Mouse (Mus musculus) hindbrain, embryonic 14.5 days (tissue): ENCODE data around the gene Brca1. TPM values are rescaled to one million over a fixed set of nuclear protein-coding genes. Genes with fewer than 3 reads are reported as not detected.
"Not testable (repeated sequence)": the region's sequence is repeated elsewhere in the genome, so short reads cannot be mapped to it uniquely, and the experiment has no call there.

Source experiments
- ATAC-seq: fragments of 200-750 bp; cut with Nextera tagmentation; 2 replicates; pipeline ENCODE4 v1.8.0; 2017; ENCODE audit warnings: moderate number of reproducible peaks, mild to moderate bottlenecking, moderate TSS enrichment, moderate library complexity; ENCODE audit not compliant: low FRiP score
- DNase-seq: peaks from one replicate; pipeline ENCODE4 v3.0.0-alpha.2; 2015; ENCODE audit warnings: low spot score
- H3K27ac ChIP-seq: fragments of 300-500 bp; sonication (generic); 2 replicates; pipeline ENCODE4 v1.5.1; 2014; ENCODE audit warnings: mild to moderate bottlenecking, moderate library complexity
- H3K27me3 ChIP-seq: fragments of 300-500 bp; sonication (generic); 2 replicates; pipeline ENCODE4 v1.6.1; 2014; ENCODE audit warnings: mild to moderate bottlenecking, low read length, mixed read lengths; ENCODE audit not compliant: control insufficient read depth, insufficient read depth
- H3K36me3 ChIP-seq: fragments of 300-500 bp; sonication (generic); replicated peaks from 2 replicates; pipeline ENCODE4 v1.6.1; 2014; ENCODE audit not compliant: control insufficient read depth, insufficient read depth
- H3K4me1 ChIP-seq: fragments of 300-500 bp; sonication (generic); replicated peaks from 2 replicates; pipeline ENCODE4 v1.6.1; 2014; ENCODE audit warnings: antibody characterized with exemption, low read length, mixed read lengths; ENCODE audit not compliant: control insufficient read depth, insufficient read depth
- H3K4me2 ChIP-seq: fragments of 300-500 bp; sonication (generic); replicated peaks from 2 replicates; pipeline ENCODE4 v1.6.1; 2014; ENCODE audit warnings: mild to moderate bottlenecking, moderate library complexity
- H3K4me3 ChIP-seq: fragments of 300-500 bp; sonication (generic); replicated peaks from 2 replicates; pipeline ENCODE4 v1.5.1; 2014; ENCODE audit warnings: mild to moderate bottlenecking, low read length
- H3K9ac ChIP-seq: fragments of 300-500 bp; sonication (generic); 2 replicates; pipeline ENCODE4 v1.6.1; 2014
- H3K9me3 ChIP-seq: fragments of 300-500 bp; sonication (generic); 2 replicates; pipeline ENCODE4 v1.6.1; 2016; ENCODE audit warnings: low read length; ENCODE audit not compliant: control insufficient read depth
- WGBS: fragments of 180-500 bp; shearing (Covaris S2); extraction: QIAGEN DNeasy Blood & Tissue Kit; methylation state at CpG from one replicate; pipeline ENCODE4 v1.1.7; 2014; 5-methylcytosine and 5-hydroxymethylcytosine counted together
- polyA plus RNA-seq: library from polyadenylated mRNA; unstranded; fragments of >200 nt; fragmentation: Nextera tagmentation; extraction: Ambion mirVana; gene quantifications from 2 replicates; pipeline ENCODE4 v1.2.1, GENCODE M21; 2014

Gene Brca1
- polyA plus RNA-seq, 1 experiment from 2014 or later: 3.2 TPM

- no peaks in the 10 kb centered on the region for H3K27me3 ChIP-seq
- H3K4me2 ChIP-seq: peak overlapping the region; percentile 42
- DNase-seq (peak; percentile 28), ATAC-seq (peak; percentile 63; the same call in 1 of the 2 replicates)
- H3K36me3 ChIP-seq: no peaks in the 10 kb centered on the region
- peak overlapping the region; percentile 41 for H3K9ac ChIP-seq
- 1% methylated on average over 18 of the region's 18 CpGs for WGBS
- 0 out of 2 replicates have a peak overlapping the region, but pooled peaks have one; percentile 10 for H3K4me3 ChIP-seq
- peaks cover 25% of the 10 kb centered on the region for H3K4me1 ChIP-seq
- H3K27ac ChIP-seq: peak overlapping the region; percentile 76
- no peaks in the 10 kb centered on the region for H3K9me3 ChIP-seq
Measured at GRCm38 (mm10) chr11:101479171-101479635, 72.6 kb downstream of the Brca1 start.

- Histone ChIP-seq H3K4me1 (peaks cover 21% of the 10 kb centered on the region), H3K36me3 (no peaks in the 10 kb centered on the region), H3K27me3 (no peaks in the 10 kb centered on the region), H3K9ac (no peak overlapping the region), H3K4me2 (no peak overlapping the region), H3K9me3 (no peaks in the 10 kb centered on the region), H3K4me3 (no peak overlapping the region), H3K27ac (peak overlapping the region; percentile 76)
- DNase-seq (peak; percentile 67), ATAC-seq (peak; percentile 83)
- 10% methylated on average over 10 of the region's 10 CpGs for WGBS
Measured at GRCm38 (mm10) chr11:101477552-101478211, 74.1 kb downstream of the Brca1 start.

- Histone ChIP-seq H3K27me3 (no peaks in the 10 kb centered on the region), H3K36me3 (no peaks in the 10 kb centered on the region), H3K4me3 (no peak overlapping the region), H3K9ac (no peak overlapping the region), H3K27ac (peak overlapping the region; percentile 76), H3K4me1 (peaks cover 21% of the 10 kb centered on the region), H3K4me2 (no peak overlapping the region), H3K9me3 (no peaks in the 10 kb centered on the region)
- peak; percentile 58 for DNase-seq
- ATAC-seq: peak; percentile 68
- 9% methylated on average over 4 of the region's 4 CpGs for WGBS
Measured at GRCm38 (mm10) chr11:101477194-101477551, 74.6 kb downstream of the Brca1 start.

- H3K4me2 ChIP-seq, ATAC-seq, H3K27me3 ChIP-seq, H3K9ac ChIP-seq, DNase-seq, H3K36me3 ChIP-seq, H3K27ac ChIP-seq, H3K4me3 ChIP-seq, H3K9me3 ChIP-seq: not testable (repeated sequence)
- WGBS: 82% methylated on average over 4 of the region's 4 CpGs
- peaks cover 21% of the 10 kb centered on the region for H3K4me1 ChIP-seq
Measured at GRCm38 (mm10) chr11:101476361-101476760, 75.4 kb downstream of the Brca1 start.

- Histone ChIP-seq H3K4me3 (no peak overlapping the region), H3K9me3 (no peaks in the 10 kb centered on the region), H3K4me1 (peaks cover 17% of the 10 kb centered on the region), H3K9ac (no peak overlapping the region), H3K27me3 (no peaks in the 10 kb centered on the region), H3K36me3 (peaks cover 10% of the 10 kb centered on the region), H3K27ac (no peak overlapping the region), H3K4me2 (no peak overlapping the region)
- WGBS: 46% methylated on average over 5 of the region's 5 CpGs
- no peak for ATAC-seq
- no peak for DNase-seq
Measured at GRCm38 (mm10) chr11:101474298-101474697, 77.5 kb downstream of the Brca1 start.

GRCm38 (mm10) chr11:101473686-101474085 is 78.1 kb downstream of the Brca1 start:
- ATAC-seq, H3K27ac ChIP-seq: not testable (repeated sequence)
- WGBS: 82% methylated on average over 1 of the region's 1 CpGs

GRCm38 (mm10) chr11:101472336-101472735 is 79.4 kb downstream of the Brca1 start:
- no peaks in the 10 kb centered on the region for H3K9me3 ChIP-seq
- H3K36me3 ChIP-seq: peaks cover 10% of the 10 kb centered on the region
- peaks cover 9% of the 10 kb centered on the region for H3K4me1 ChIP-seq
- WGBS: 56% methylated on average over 7 of the region's 7 CpGs
- DNase-seq: no peak
- no peak overlapping the region for H3K27ac ChIP-seq
- ATAC-seq: no peak
- H3K9ac ChIP-seq: no peak overlapping the region
- H3K4me3 ChIP-seq: no peak overlapping the region
- H3K27me3 ChIP-seq: no peaks in the 10 kb centered on the region
- H3K4me2 ChIP-seq: no peak overlapping the region

More at GRCm38 (mm10) chr11:101473686-101474085, 78.1 kb downstream of the Brca1 start:
- not testable (repeated sequence) for H3K4me3 ChIP-seq, DNase-seq, H3K9me3 ChIP-seq, H3K4me2 ChIP-seq, H3K9ac ChIP-seq, H3K27me3 ChIP-seq
- peaks cover 16% of the 10 kb centered on the region for H3K4me1 ChIP-seq
- H3K36me3 ChIP-seq: peaks cover 10% of the 10 kb centered on the region

GRCm38 (mm10) chr11:101471926-101472325 is 79.8 kb downstream of the Brca1 start:
- H3K4me2 ChIP-seq: no peak overlapping the region
- ATAC-seq: no peak
- no peak overlapping the region for H3K9ac ChIP-seq
- H3K4me3 ChIP-seq: no peak overlapping the region
- no peak for DNase-seq
- no peaks in the 10 kb centered on the region for H3K9me3 ChIP-seq
- H3K27ac ChIP-seq: no peak overlapping the region
- peaks cover 10% of the 10 kb centered on the region for H3K36me3 ChIP-seq
- peaks cover 5% of the 10 kb centered on the region; the same call in 1 of the 2 replicates for H3K4me1 ChIP-seq
- H3K27me3 ChIP-seq: no peaks in the 10 kb centered on the region
- 54% methylated on average over 3 of the region's 3 CpGs for WGBS

- 16% methylated on average over 7 of the region's 7 CpGs for WGBS
- Histone ChIP-seq H3K9me3 (no peaks in the 10 kb centered on the region), H3K4me3 (no peak overlapping the region), H3K27ac (no peak overlapping the region), H3K4me1 (peaks cover 13% of the 10 kb centered on the region), H3K36me3 (peaks cover 10% of the 10 kb centered on the region), H3K4me2 (peak overlapping the region; percentile 13), H3K9ac (peak overlapping the region; percentile 29; the same call in 1 of the 2 replicates), H3K27me3 (no peaks in the 10 kb centered on the region)
- ATAC-seq (no peak), DNase-seq (no peak)
Measured at GRCm38 (mm10) chr11:101470206-101470605, 81.5 kb downstream of the Brca1 start.
